Mouse (Mus musculus) bone marrow macrophage, adult 2 months (primary cell): ENCODE results near the gene Olfr727.

Experiments
- CTCF ChIP-seq: IDR thresholded peaks from 2 replicates; pipeline ENCODE4 v1.5.1; 2012; ENCODE audit warnings: low read depth, mild to moderate bottlenecking, low read length, moderate library complexity
- POLR2A ChIP-seq: IDR thresholded peaks from 2 replicates; pipeline ENCODE4 v1.6.1; 2012; ENCODE audit warnings: mild to moderate bottlenecking, low read depth, low read length, borderline replicate concordance

GRCm38 (mm10) chr14:50122886-50123285 is at the start of gene Olfr727:
- no peak for TF ChIP-seq POLR2A
- TF ChIP-seq CTCF, result no peak
